Mouse (Mus musculus) liver, postnatal 0 days (tissue): Measurements from ENCODE around the gene Sugp1. TPM values are rescaled to one million over a fixed set of nuclear protein-coding genes. Genes with fewer than 3 reads are reported as not detected.
"Not testable (repeated sequence)": the region's sequence is repeated elsewhere in the genome, so short reads cannot be mapped to it uniquely, and the experiment has no call there.

Experiments
- ATAC-seq: fragments of 200-750 bp; cut with Nextera tagmentation; 2 replicates; pipeline ENCODE4 v1.8.0; 2017; ENCODE audit warnings: mild to moderate bottlenecking, moderate library complexity
- DNase-seq: peaks from one replicate; pipeline ENCODE4 v3.0.0-alpha.2; 2016
- H3K27ac ChIP-seq: fragments of 300-500 bp; sonication (generic); 2 replicates; pipeline ENCODE4 v1.5.1; 2014; ENCODE audit warnings: antibody characterized with exemption, moderate library complexity, mild to moderate bottlenecking, low read depth
- H3K27me3 ChIP-seq: fragments of 300-500 bp; sonication (generic); 2 replicates; pipeline ENCODE4 v1.6.1; 2014; ENCODE audit warnings: low read length, control low read depth, mixed read lengths; ENCODE audit not compliant: insufficient read depth
- H3K36me3 ChIP-seq: fragments of 300-500 bp; sonication (generic); replicated peaks from 2 replicates; pipeline ENCODE4 v1.6.1; 2014; ENCODE audit warnings: mild to moderate bottlenecking, control low read depth, low read length, moderate library complexity, mixed read lengths; ENCODE audit not compliant: insufficient read depth
- H3K4me1 ChIP-seq: fragments of 300-500 bp; sonication (generic); 2 replicates; pipeline ENCODE4 v1.6.1; 2014; ENCODE audit warnings: antibody characterized with exemption, mild to moderate bottlenecking, control low read depth; ENCODE audit not compliant: insufficient read depth
- H3K4me2 ChIP-seq: fragments of 300-500 bp; sonication (generic); 2 replicates; pipeline ENCODE4 v1.6.1; 2014; ENCODE audit warnings: low read depth, mild to moderate bottlenecking, low read length, moderate library complexity, mixed read lengths
- H3K4me3 ChIP-seq: fragments of 300-500 bp; sonication (generic); 2 replicates; pipeline ENCODE4 v1.5.1; 2014; ENCODE audit warnings: low read depth, low read length
- H3K9ac ChIP-seq: fragments of 300-500 bp; sonication (generic); replicated peaks from 2 replicates; pipeline ENCODE4 v1.6.1; 2014; ENCODE audit warnings: mild to moderate bottlenecking, moderate library complexity
- H3K9me3 ChIP-seq: fragments of 300-500 bp; sonication (generic); 2 replicates; pipeline ENCODE4 v1.6.1; 2016; ENCODE audit warnings: mild to moderate bottlenecking, control low read depth, low read length, mixed read lengths
- CTCF ChIP-seq: sonication (generic); IDR thresholded peaks from 2 replicates; pipeline ENCODE4 v1.5.1; 2016; ENCODE audit warnings: antibody characterized with exemption, low read depth
- EP300 ChIP-seq: IDR thresholded peaks from 2 replicates; pipeline ENCODE4 v1.6.1; 2016; ENCODE audit warnings: antibody characterized with exemption, low read depth, mild to moderate bottlenecking
- WGBS: fragments of 180-500 bp; shearing (Covaris S2); extraction: QIAGEN DNeasy Blood & Tissue Kit; methylation state at CpG from one replicate; pipeline ENCODE4 v1.1.7; 2014; ENCODE audit not compliant: insufficient replicate concordance; 5-methylcytosine and 5-hydroxymethylcytosine counted together
- polyA plus RNA-seq: library from polyadenylated mRNA; unstranded; fragments of >200 nt; fragmentation: Nextera tagmentation; extraction: Ambion mirVana; gene quantifications from 2 replicates; pipeline ENCODE4 v1.2.1, GENCODE M21; 2015

The Sugp1 gene
- polyA plus RNA-seq, 1 experiment from 2014 or later: 11.7 TPM

DNA sequence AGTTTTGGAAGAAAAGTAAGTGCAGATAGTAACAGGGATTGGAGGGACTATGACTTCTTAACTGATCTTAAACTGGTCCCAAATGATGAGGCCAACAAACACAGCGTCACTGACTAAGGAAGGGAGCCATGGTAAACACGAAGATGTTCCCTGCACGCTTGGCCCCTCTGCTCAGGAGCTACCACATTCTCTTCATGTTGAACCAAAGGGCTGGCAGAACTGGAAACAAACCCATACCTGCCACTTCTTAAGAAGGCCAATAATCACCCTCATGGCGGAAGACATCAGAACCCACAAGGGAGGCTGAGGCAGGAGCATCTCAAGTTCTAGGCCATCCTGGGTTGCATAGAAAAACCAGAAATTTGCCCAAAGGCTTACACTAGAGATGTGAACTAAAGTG, 43.4 kb upstream of the Sugp1 start:
- no peak overlapping the region for H3K27ac ChIP-seq
- no peaks in the 10 kb centered on the region for H3K9me3 ChIP-seq
- ATAC-seq: no peak
- peaks cover 37% of the 10 kb centered on the region for H3K4me1 ChIP-seq
- no peak overlapping the region for H3K4me3 ChIP-seq
- H3K36me3 ChIP-seq: no peaks in the 10 kb centered on the region
- H3K27me3 ChIP-seq: no peaks in the 10 kb centered on the region
- H3K9ac ChIP-seq: no peak overlapping the region
- DNase-seq: no peak
- TF ChIP-seq EP300 (no peak), CTCF (no peak)
- H3K4me2 ChIP-seq: no peak overlapping the region
- 85% methylated on average over 4 of the region's 4 CpGs for WGBS

DNA sequence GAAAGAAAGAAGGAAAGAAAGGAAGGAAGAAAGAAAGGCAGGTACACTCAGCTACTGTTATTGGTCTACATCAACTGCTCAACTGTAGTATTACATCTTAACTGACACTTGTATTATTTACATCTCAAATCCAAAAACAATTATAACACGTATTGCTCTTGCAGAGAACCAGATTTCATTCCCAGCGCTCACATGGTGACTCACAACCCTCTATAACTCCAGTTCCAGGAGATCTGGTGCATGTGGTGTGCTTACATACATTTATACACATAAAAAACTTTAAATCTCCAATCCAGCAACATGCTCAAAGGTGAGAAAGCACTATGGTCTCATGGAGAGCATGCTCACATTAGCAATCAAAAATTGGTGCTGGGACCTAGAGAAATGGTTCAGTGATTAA, 42.4 kb upstream of the Sugp1 start:
- DNase-seq (no peak), ATAC-seq (no peak)
- TF ChIP-seq EP300 (no peak), CTCF (no peak)
- Histone ChIP-seq H3K27me3 (no peaks in the 10 kb centered on the region), H3K36me3 (no peaks in the 10 kb centered on the region), H3K4me2 (no peak overlapping the region), H3K9ac (no peak overlapping the region), H3K9me3 (no peaks in the 10 kb centered on the region), H3K4me1 (peaks cover 31% of the 10 kb centered on the region), H3K27ac (no peak overlapping the region), H3K4me3 (no peak overlapping the region)
- 81% methylated on average over 2 of the region's 2 CpGs for WGBS

DNA sequence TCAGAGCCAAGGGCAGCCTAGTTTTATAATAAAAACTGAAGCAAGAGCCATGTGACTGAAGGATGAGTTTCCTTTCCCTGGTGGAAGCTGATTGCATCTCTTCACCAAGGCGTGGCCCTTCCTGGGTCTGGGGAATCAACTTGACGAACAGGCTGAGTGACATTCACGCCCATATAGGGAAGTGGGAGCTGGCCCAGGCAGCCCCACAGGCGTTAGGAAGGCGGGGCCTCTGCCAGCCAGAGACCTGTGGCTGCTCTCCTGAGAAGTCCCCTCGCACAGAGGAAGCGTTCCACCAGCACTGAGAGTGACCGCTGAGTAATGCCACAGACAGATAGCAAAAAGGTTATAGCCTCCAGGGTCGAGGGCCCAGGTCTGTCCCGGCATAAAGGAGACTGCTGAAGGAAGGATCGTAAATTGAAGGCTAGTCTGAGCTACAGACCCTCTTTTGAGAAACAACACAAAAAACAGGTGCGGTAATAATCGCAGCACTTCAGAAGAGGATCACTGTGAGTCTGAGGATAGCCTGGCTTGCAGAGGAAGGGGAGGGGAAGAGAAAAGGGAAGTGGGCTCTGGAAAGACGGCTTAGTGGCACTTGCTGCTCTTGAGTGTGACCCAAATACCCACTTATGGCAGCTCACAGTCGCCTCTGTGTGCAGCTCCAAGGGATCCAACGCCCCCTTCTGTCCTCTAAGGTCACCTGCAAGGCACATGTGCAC, 41.3 kb upstream of the Sugp1 start:
- WGBS: 3% methylated on average over 16 of the region's 16 CpGs
- Histone ChIP-seq H3K27me3 (no peaks in the 10 kb centered on the region), H3K4me1 (peaks cover 30% of the 10 kb centered on the region), H3K4me3 (peak overlapping the region; percentile 39), H3K4me2 (peak overlapping the region; percentile 81), H3K9ac (peak overlapping the region; percentile 54), H3K36me3 (no peaks in the 10 kb centered on the region), H3K27ac (peak overlapping the region; percentile 90), H3K9me3 (no peaks in the 10 kb centered on the region)
- peak; percentile 75 for ATAC-seq
- TF ChIP-seq CTCF: peak; percentile 81
- 0 out of 2 replicates have a peak, but pooled peaks have one; percentile 21 for TF ChIP-seq EP300
- peak; percentile 76 for DNase-seq

DNA sequence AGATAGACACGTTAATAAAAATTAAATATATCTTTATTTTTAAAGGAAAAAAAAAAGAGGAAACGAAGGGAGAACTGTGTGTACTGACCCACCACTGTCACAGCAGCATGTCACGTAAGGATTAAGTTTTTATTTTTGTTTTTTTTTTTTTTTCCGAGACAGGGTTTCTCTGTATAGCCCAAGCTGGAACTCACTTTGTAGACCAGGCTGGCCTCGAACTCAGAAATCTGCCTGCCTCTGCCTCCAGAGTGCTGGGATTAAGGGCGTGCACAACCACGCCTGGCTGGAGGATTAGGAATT, 40.8 kb upstream of the Sugp1 start:
- not testable (repeated sequence) for ATAC-seq
- H3K27ac ChIP-seq: peak overlapping the region; percentile 90

DNA sequence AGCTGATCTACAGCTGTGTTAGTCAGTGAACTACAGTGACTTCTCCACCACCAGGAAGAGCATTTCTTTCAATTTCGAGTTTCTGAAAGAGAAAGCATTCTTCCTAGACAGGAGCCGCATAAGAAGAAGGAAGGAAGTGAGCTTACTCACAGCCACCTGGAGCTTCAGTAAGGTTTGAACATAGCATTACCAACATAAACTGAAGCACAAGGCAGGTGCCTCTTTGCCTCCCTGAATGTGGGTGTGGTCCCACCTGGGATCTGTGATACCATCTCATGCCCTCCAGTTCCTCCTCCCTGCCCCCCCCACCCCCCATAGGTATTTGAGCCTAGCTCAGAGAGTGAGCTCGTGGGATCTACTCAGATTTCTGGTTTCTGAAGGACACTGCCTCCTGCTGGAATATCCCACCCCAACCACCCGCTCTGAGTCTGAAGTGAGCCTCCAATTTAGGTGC, 39.4 kb upstream of the Sugp1 start:
- Histone ChIP-seq H3K4me1 (peaks cover 24% of the 10 kb centered on the region), H3K9me3 (no peaks in the 10 kb centered on the region), H3K4me3 (no peak overlapping the region), H3K9ac (no peak overlapping the region), H3K36me3 (no peaks in the 10 kb centered on the region), H3K27ac (peak overlapping the region; percentile 53), H3K4me2 (peak overlapping the region; percentile 5; the same call in 1 of the 2 replicates), H3K27me3 (no peaks in the 10 kb centered on the region)
- peak; percentile 41 for TF ChIP-seq CTCF
- no peak for TF ChIP-seq EP300
- ATAC-seq (no peak), DNase-seq (no peak)
- WGBS: 46% methylated on average over 4 of the region's 4 CpGs

More for the DNA sequence above, 40.8 kb upstream of the Sugp1 start:
- 28% methylated on average over 7 of the region's 7 CpGs for WGBS
- Histone ChIP-seq H3K4me1 (peaks cover 28% of the 10 kb centered on the region), H3K4me2 (peak overlapping the region; percentile 81), H3K9ac (peak overlapping the region; percentile 54), H3K4me3 (peak overlapping the region; percentile 39)
- H3K27me3 ChIP-seq, H3K9me3 ChIP-seq, DNase-seq, H3K36me3 ChIP-seq: not testable (repeated sequence)

DNA sequence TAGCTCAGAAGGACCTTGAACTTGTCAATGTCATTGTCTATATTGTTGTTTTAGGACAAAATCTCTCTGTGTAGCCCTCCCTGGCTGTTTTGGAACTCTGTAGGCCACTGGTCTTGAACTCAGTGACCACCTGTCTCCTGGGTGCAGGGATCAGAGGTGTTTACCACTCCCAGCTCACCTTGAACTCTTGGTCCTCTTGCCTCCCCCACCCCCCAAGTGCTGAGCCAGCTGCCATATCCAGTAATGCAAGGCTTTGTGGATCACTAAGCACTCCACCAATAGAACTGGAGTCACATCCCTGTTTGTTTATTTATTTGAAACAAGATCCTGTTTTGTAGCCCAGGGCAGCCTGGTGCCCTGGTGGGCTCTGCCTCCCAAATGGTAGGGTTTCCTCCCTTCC, 38.3 kb upstream of the Sugp1 start:
- Histone ChIP-seq H3K9me3 (no peaks in the 10 kb centered on the region), H3K4me2 (no peak overlapping the region), H3K27ac (no peak overlapping the region), H3K36me3 (no peaks in the 10 kb centered on the region), H3K9ac (no peak overlapping the region), H3K4me3 (no peak overlapping the region), H3K4me1 (peaks cover 20% of the 10 kb centered on the region), H3K27me3 (no peaks in the 10 kb centered on the region)
- DNase-seq (no peak), ATAC-seq (no peak)
- no peak for TF ChIP-seq CTCF
- TF ChIP-seq EP300: no peak
